Mouse (Mus musculus) brain, embryonic 14.5 days (tissue): ENCODE results near the gene BC030867.

Experiments used
- CTCF ChIP-seq: fragments of 200-500 bp; IDR thresholded peaks from 2 replicates; pipeline ENCODE4 v1.5.1; 2012; ENCODE audit warnings: inconsistent platforms, mild to moderate bottlenecking, moderate library complexity, borderline replicate concordance; ENCODE audit not compliant: insufficient read depth, insufficient read length; ENCODE audit errors: extremely low read depth
- POLR2A ChIP-seq: fragments of 200-500 bp; IDR thresholded peaks from 2 replicates; pipeline ENCODE4 v1.6.1; 2012; ENCODE audit warnings: mild to moderate bottlenecking, inconsistent platforms, borderline replicate concordance; ENCODE audit not compliant: poor library complexity, insufficient read depth, insufficient read length, severe bottlenecking; ENCODE audit errors: extremely low read depth

GRCm38 (mm10) chr11:102246273-102246635 is 2.4 kb upstream of the BC030867 start:
- TF ChIP-seq CTCF (no peak), POLR2A (no peak)
